Mouse (Mus musculus) megakaryocyte, embryonic 14.5 days (primary cell): ENCODE results near the gene Vps13c.

Experiments used
- FLI1 ChIP-seq: IDR thresholded peaks from 2 replicates; pipeline ENCODE4 v1.6.1; 2012; ENCODE audit warnings: low read length, inconsistent platforms, mixed read lengths
- GATA1 ChIP-seq: IDR thresholded peaks from 3 replicates; pipeline ENCODE4 v1.6.1; 2012; ENCODE audit warnings: mixed read lengths, low read length, inconsistent platforms, borderline replicate concordance

DNA sequence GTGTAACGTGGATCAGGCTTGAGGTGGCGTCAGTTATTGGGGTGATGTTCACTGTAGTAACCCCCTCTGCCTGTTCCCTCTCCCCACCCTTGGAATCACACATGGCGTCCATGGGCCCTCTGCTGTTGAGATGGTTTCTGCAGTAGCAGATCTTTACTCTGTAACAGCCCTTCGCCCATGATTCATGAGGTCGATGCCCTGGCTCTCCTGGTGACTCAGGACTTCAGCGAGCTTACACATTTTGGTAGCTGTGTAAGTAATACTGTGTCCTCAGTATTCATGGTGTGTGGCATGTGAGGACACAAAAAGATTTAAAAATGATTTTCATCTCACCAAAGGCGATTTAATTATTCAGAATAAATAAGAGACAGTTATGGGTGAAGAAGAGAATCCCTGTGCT, 74.5 kb downstream of the Vps13c start:
- no peak for TF ChIP-seq GATA1
- TF ChIP-seq FLI1 = no peak
